Mouse (Mus musculus): ENCODE measurements around the gene Soat2. TPM values are rescaled to one million over a fixed set of nuclear protein-coding genes. Genes with fewer than 3 reads are reported as not detected.

Soat2 gene
- polyA plus RNA-seq, 1 experiment, result 0.43 TPM

DNA sequence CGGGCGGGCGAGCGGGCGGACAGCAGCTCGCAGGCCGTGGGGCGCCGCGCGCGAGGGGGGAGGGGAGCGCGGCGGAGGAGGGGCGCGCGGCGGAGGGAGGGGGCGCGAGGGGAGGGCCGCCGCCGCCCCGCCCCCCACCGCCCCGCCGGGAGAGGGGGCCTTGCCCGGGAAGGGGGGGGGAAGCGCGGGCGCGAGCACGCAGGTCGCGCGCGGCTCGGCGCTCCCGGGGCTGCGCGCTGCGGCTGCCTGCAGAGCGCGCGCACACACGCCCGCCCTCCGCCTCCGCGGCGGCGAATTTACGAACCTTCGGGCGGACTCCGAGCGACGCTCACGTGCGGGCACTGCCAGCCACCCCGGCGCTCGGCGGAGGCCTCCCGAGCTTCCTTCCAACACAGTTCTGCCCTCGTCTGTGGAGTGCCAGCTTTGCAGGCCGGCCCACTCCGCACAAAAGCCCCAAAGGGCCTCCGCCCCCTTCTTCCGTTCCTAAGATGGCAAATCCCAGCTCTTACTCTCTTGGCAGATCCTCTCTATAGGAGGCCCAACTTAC, 53.6 kb downstream of the Soat2 start:
- H3K4me2 ChIP-seq (ENCODE audit: low read depth), result peak overlapping the region; percentile 87

DNA sequence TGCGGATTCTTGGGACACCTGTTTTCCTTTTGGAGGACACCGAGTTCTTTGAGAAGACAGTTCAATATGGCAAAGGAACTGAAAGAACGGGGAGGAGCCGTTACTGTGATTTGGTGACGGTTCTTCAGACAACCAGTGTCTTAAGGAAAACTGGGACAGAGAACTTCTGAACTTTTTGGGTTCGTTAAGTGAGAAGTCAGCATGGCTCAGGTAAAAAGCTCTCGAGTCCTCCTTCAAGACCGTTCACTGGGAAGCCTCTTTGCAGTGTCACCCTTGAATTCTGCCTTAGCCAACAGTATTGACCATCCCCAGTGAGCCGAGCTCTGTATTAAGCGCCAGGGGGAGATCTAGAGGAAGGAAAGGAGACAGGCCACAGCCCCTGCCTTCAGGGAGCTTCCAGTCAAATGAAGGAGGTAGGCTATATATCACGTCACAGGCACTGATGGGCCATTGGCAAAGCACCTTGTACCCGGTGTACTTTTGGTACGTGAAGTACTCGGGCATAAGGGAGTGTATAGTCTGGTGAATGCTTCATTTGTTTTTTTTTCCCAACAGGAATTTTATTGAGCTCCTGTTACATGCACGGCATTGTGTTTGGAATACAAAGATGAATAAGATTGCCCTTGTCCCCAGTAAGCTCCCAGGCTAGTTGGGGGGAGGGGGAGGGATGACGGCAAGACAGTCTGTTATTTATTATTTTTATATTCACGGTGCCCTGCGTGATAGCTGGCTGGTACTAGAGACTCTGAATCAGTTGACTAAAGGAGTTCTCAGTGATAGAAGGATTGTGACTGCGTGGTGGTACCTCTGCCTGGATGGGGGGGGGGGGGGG, 54.6 kb downstream of the Soat2 start, which contains the start of gene Csad:
Csad (minus strand) TSS at position 51 of the 832 bp plus-strand sequence.
- no peaks in the 10 kb centered on the region for H3K27me3 ChIP-seq (ENCODE audit: control insufficient read depth, insufficient read depth, insufficient read length)
- H3K4me2 ChIP-seq (ENCODE audit: low read depth), result peak within 1 kb of the TSS; percentile 87
- peaks cover 37% of the 10 kb centered on the region for H3K79me2 ChIP-seq (ENCODE audit: control insufficient read depth, insufficient read depth)
- H3ac ChIP-seq (ENCODE audit: control insufficient read depth, insufficient read length), result peak within 1 kb of the TSS; percentile 73
- H3K36me3 ChIP-seq (ENCODE audit: control insufficient read depth, insufficient read depth), result peaks cover 44% of the 10 kb centered on the region
- TF ChIP-seq E2F4 (IDR thresholded peaks at IDR 0.05; ENCODE audit: insufficient read depth) (no peak), SRF (IDR thresholded peaks at IDR 0.05; ENCODE audit: control insufficient read depth, insufficient read length, low read depth) (no peak), USF1 (IDR thresholded peaks at IDR 0.05; ENCODE audit: low read depth) (no peak), CEBPB (IDR thresholded peaks at IDR 0.05; ENCODE audit: insufficient read depth, poor library complexity, severe bottlenecking) (no peak), TCF12 (IDR thresholded peaks at IDR 0.05; ENCODE audit: insufficient read depth, poor library complexity, severe bottlenecking) (no peak), REST (IDR thresholded peaks at IDR 0.05; ENCODE audit: insufficient read depth, insufficient read length) (no peak), MYOD1 (IDR thresholded peaks at IDR 0.05; ENCODE audit: control insufficient read depth in 1 of 3, insufficient read length in 2 of 3, low read depth in 2 of 3) (no peak), MYOG (IDR thresholded peaks at IDR 0.05; ENCODE audit: control insufficient read depth in 1 of 3, insufficient read depth in 1 of 3, insufficient read length in 2 of 3, low read depth in 2 of 3) (no peak), MAX (IDR thresholded peaks at IDR 0.05; ENCODE audit: low read depth) (no peak), POLR2AphosphoS2 (IDR thresholded peaks at IDR 0.05; ENCODE audit: insufficient read length, low read depth) (no peak), POLR2A (IDR thresholded peaks at IDR 0.05; ENCODE audit: insufficient read length, low read depth) (no peak), TCF3 (IDR thresholded peaks at IDR 0.05; ENCODE audit: insufficient read length, low read depth) (no peak)
- peak within 1 kb of the TSS; percentile 59 for H3K4me3 ChIP-seq

More for the DNA sequence above, 53.6 kb downstream of the Soat2 start:
- Histone ChIP-seq H3K4me3 (peak overlapping the region; percentile 59), H3K27me3 (ENCODE audit: control insufficient read depth, insufficient read depth, insufficient read length) (no peaks in the 10 kb centered on the region), H3ac (ENCODE audit: control insufficient read depth, insufficient read length) (peak overlapping the region; percentile 73), H3K79me2 (ENCODE audit: control insufficient read depth, insufficient read depth) (peaks cover 37% of the 10 kb centered on the region), H3K36me3 (ENCODE audit: control insufficient read depth, insufficient read depth) (peaks cover 36% of the 10 kb centered on the region)
- peak; percentile 46 for TF ChIP-seq POLR2A (IDR thresholded peaks at IDR 0.05; ENCODE audit: insufficient read length, low read depth)
- no peak for TF ChIP-seq MAX (IDR thresholded peaks at IDR 0.05; ENCODE audit: low read depth)
- TF ChIP-seq MYOD1 (IDR thresholded peaks at IDR 0.05; ENCODE audit: control insufficient read depth in 1 of 3, insufficient read length in 2 of 3, low read depth in 2 of 3), result peak in 1 of 3 experiments; percentile 10
- no peak for TF ChIP-seq USF1 (IDR thresholded peaks at IDR 0.05; ENCODE audit: low read depth)
- TF ChIP-seq POLR2AphosphoS2 (IDR thresholded peaks at IDR 0.05; ENCODE audit: insufficient read length, low read depth), result peak; percentile 51
- TF ChIP-seq TCF12 (IDR thresholded peaks at IDR 0.05; ENCODE audit: insufficient read depth, poor library complexity, severe bottlenecking), result no peak
- TF ChIP-seq SRF (IDR thresholded peaks at IDR 0.05; ENCODE audit: control insufficient read depth, insufficient read length, low read depth), result peak; percentile 35
- TF ChIP-seq REST (IDR thresholded peaks at IDR 0.05; ENCODE audit: insufficient read depth, insufficient read length), result no peak
- peak in 1 of 3 experiments; percentile 41 for TF ChIP-seq MYOG (IDR thresholded peaks at IDR 0.05; ENCODE audit: control insufficient read depth in 1 of 3, insufficient read depth in 1 of 3, insufficient read length in 2 of 3, low read depth in 2 of 3)
- no peak for TF ChIP-seq E2F4 (IDR thresholded peaks at IDR 0.05; ENCODE audit: insufficient read depth)
- TF ChIP-seq TCF3 (IDR thresholded peaks at IDR 0.05; ENCODE audit: insufficient read length, low read depth), result no peak
- TF ChIP-seq CEBPB (IDR thresholded peaks at IDR 0.05; ENCODE audit: insufficient read depth, poor library complexity, severe bottlenecking), result no peak

DNA sequence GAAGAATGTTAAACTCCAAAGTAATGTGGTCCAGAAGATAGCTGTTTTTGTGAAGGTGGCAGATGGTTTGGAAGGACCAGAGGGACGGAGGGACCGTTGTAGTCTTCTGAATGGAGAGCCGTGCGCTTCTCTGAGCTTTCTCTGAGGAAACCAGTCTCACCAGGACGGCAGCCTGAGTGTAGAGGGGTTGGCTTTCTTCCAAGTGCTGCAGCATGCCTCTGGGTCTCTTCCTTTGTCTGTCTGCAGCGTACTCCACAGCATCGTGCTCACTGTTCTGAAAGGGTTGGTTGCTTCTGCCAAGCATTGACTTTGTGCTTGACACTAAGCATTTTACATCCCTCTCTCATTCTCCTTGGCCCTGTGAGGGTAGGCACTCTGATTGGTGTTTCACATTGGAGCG, 55.5 kb downstream of the Soat2 start:
- TF ChIP-seq MAX (IDR thresholded peaks at IDR 0.05; ENCODE audit: low read depth) (no peak), USF1 (IDR thresholded peaks at IDR 0.05; ENCODE audit: low read depth) (no peak), SRF (IDR thresholded peaks at IDR 0.05; ENCODE audit: control insufficient read depth, insufficient read length, low read depth) (no peak), E2F4 (IDR thresholded peaks at IDR 0.05; ENCODE audit: insufficient read depth) (no peak), REST (IDR thresholded peaks at IDR 0.05; ENCODE audit: insufficient read depth, insufficient read length) (no peak), MYOD1 (IDR thresholded peaks at IDR 0.05; ENCODE audit: control insufficient read depth in 1 of 3, insufficient read length in 2 of 3, low read depth in 2 of 3) (no peak), CEBPB (IDR thresholded peaks at IDR 0.05; ENCODE audit: insufficient read depth, poor library complexity, severe bottlenecking) (no peak), TCF3 (IDR thresholded peaks at IDR 0.05; ENCODE audit: insufficient read length, low read depth) (no peak), TCF12 (IDR thresholded peaks at IDR 0.05; ENCODE audit: insufficient read depth, poor library complexity, severe bottlenecking) (no peak), POLR2AphosphoS2 (IDR thresholded peaks at IDR 0.05; ENCODE audit: insufficient read length, low read depth) (no peak), MYOG (IDR thresholded peaks at IDR 0.05; ENCODE audit: control insufficient read depth in 1 of 3, insufficient read depth in 1 of 3, insufficient read length in 2 of 3, low read depth in 2 of 3) (no peak)
- no peaks in the 10 kb centered on the region for H3K27me3 ChIP-seq (ENCODE audit: control insufficient read depth, insufficient read depth, insufficient read length)
- H3K4me2 ChIP-seq (ENCODE audit: low read depth), result no peak overlapping the region
- no peak overlapping the region for H3ac ChIP-seq (ENCODE audit: control insufficient read depth, insufficient read length)
- H3K79me2 ChIP-seq (ENCODE audit: control insufficient read depth, insufficient read depth), result peaks cover 37% of the 10 kb centered on the region
- peaks cover 44% of the 10 kb centered on the region for H3K36me3 ChIP-seq (ENCODE audit: control insufficient read depth, insufficient read depth)
- no peak overlapping the region for H3K4me3 ChIP-seq

DNA sequence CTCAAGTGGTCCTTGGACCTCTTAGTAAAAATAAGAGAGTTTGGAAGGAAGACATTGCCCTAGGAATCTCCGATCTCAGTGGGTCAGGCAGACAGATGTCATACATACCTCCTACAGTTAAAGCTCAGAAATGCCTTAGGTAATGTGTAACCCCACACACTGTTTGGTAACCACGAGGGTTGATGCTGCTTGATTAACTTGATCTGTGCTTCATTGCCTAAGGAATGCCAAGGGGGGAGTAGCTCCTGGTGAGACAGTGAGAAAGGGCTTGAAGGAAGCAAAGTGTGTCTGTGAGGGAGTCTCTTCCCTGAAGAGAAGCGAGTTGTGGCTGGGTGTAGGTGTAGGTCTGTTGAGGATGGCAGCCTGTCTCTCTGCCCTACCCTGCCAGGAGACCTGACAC, 57.0 kb downstream of the Soat2 start:
- TF ChIP-seq POLR2AphosphoS2 (IDR thresholded peaks at IDR 0.05; ENCODE audit: insufficient read length, low read depth) (no peak), SRF (IDR thresholded peaks at IDR 0.05; ENCODE audit: control insufficient read depth, insufficient read length, low read depth) (no peak), POLR2A (IDR thresholded peaks at IDR 0.05; ENCODE audit: insufficient read length, low read depth) (no peak), USF1 (IDR thresholded peaks at IDR 0.05; ENCODE audit: low read depth) (no peak), TCF3 (IDR thresholded peaks at IDR 0.05; ENCODE audit: insufficient read length, low read depth) (no peak), CEBPB (IDR thresholded peaks at IDR 0.05; ENCODE audit: insufficient read depth, poor library complexity, severe bottlenecking) (no peak), MYOD1 (IDR thresholded peaks at IDR 0.05; ENCODE audit: control insufficient read depth in 1 of 3, insufficient read length in 2 of 3, low read depth in 2 of 3) (no peak), REST (IDR thresholded peaks at IDR 0.05; ENCODE audit: insufficient read depth, insufficient read length) (no peak), TCF12 (IDR thresholded peaks at IDR 0.05; ENCODE audit: insufficient read depth, poor library complexity, severe bottlenecking) (no peak), E2F4 (IDR thresholded peaks at IDR 0.05; ENCODE audit: insufficient read depth) (no peak), MYOG (IDR thresholded peaks at IDR 0.05; ENCODE audit: control insufficient read depth in 1 of 3, insufficient read depth in 1 of 3, insufficient read length in 2 of 3, low read depth in 2 of 3) (no peak), MAX (IDR thresholded peaks at IDR 0.05; ENCODE audit: low read depth) (no peak)
- Histone ChIP-seq H3K36me3 (ENCODE audit: control insufficient read depth, insufficient read depth) (peaks cover 52% of the 10 kb centered on the region), H3K27me3 (ENCODE audit: control insufficient read depth, insufficient read depth, insufficient read length) (no peaks in the 10 kb centered on the region), H3K4me2 (ENCODE audit: low read depth) (no peak overlapping the region), H3ac (ENCODE audit: control insufficient read depth, insufficient read length) (no peak overlapping the region), H3K4me3 (no peak overlapping the region), H3K79me2 (ENCODE audit: control insufficient read depth, insufficient read depth) (peaks cover 37% of the 10 kb centered on the region)
